ENCODE assay signal across 8 mouse cellular contexts in genomic region chr4:132884844-132885374, GRCm38 (mm10). TPM values are rescaled to one million over a fixed set of nuclear protein-coding genes. Genes with fewer than 3 reads are reported as not detected.
DNase-seq lines count a peak whose midpoint lies in the region; ATAC-seq and TF ChIP-seq lines count a peak whose summit lies in the region.

No protein-coding gene starts in this region.

- H3K27me3 ChIP-seq in G1E (ENCODE audit: insufficient read depth, low read length) = 0 out of 2 replicates have a peak, but pooled peaks cover 2% of the 10 kb centered on the region
- H3K27me3 ChIP-seq in heart, embryonic 16.5 days (ENCODE audit: control insufficient read depth, insufficient read depth, low read length) = no peaks in the 10 kb centered on the region
- no peaks in the 10 kb centered on the region for H3K27me3 ChIP-seq in liver, embryonic 13.5 days

- H3K36me3 ChIP-seq in G1E (replicated peaks) = peaks cover 25% of the 10 kb centered on the region
- H3K36me3 ChIP-seq in heart, embryonic 16.5 days (ENCODE audit: control insufficient read depth, insufficient read depth) = no peaks in the 10 kb centered on the region
- H3K36me3 ChIP-seq in liver, embryonic 13.5 days = peaks cover 8% of the 10 kb centered on the region

- no peaks in the 10 kb centered on the region for H3K9me3 ChIP-seq in G1E (replicated peaks)
- no peaks in the 10 kb centered on the region for H3K9me3 ChIP-seq in heart, embryonic 16.5 days (replicated peaks; ENCODE audit: control insufficient read depth, low read length)
- H3K9me3 ChIP-seq in liver, embryonic 13.5 days (replicated peaks) = no peaks in the 10 kb centered on the region

- DNase-seq in embryo, embryonic 10 days (ENCODE audit: low spot score) = peak; percentile 10
- no peak for DNase-seq in embryo, embryonic 9.5 days (ENCODE audit: extremely low spot score)
- peak; percentile 8 for DNase-seq in G1E (ENCODE audit: low spot score)
- no peak for DNase-seq in liver, embryonic 13.5 days
- DNase-seq in cerebellum, adult 8-10 months = no peak
- no peak for DNase-seq in right cerebral cortex, postnatal 4 days

- H3K4me1 ChIP-seq in G1E (ENCODE audit: insufficient read depth, low read depth, low read length) = peaks cover 38% of the 10 kb centered on the region
- peaks cover 19% of the 10 kb centered on the region for H3K4me1 ChIP-seq in heart, embryonic 16.5 days (ENCODE audit: control insufficient read depth, insufficient read depth, low read length)
- peaks cover 38% of the 10 kb centered on the region for H3K4me1 ChIP-seq in liver, embryonic 13.5 days (replicated peaks)
- H3K4me1 ChIP-seq in olfactory bulb, adult 2 months (ENCODE audit: control insufficient read depth, insufficient read depth, low read length) = no peaks in the 10 kb centered on the region

- no peak for TF ChIP-seq POLR2A in olfactory bulb, adult 2 months (IDR thresholded peaks at IDR 0.05; ENCODE audit: insufficient read depth, low read depth, low read length)

- H3K4me2 ChIP-seq in heart, embryonic 16.5 days (ENCODE audit: low read depth, low read length) = peak overlapping the region; percentile 95
- peak overlapping the region; percentile 96 for H3K4me2 ChIP-seq in liver, embryonic 13.5 days

- H3K27ac ChIP-seq in heart, embryonic 16.5 days (ENCODE audit: low read length) = peak overlapping the region; percentile 83
- peak overlapping the region; percentile 91 for H3K27ac ChIP-seq in liver, embryonic 13.5 days
- H3K27ac ChIP-seq in olfactory bulb, adult 2 months (ENCODE audit: insufficient read depth, low read depth, low read length) = no peak overlapping the region

- 10% methylated on average over 9 of the region's 9 CpGs for WGBS in heart, embryonic 16.5 days
- 9% methylated on average over 9 of the region's 9 CpGs for WGBS in liver, embryonic 13.5 days (ENCODE audit: insufficient replicate concordance)
- WGBS in olfactory bulb, adult 2 months = 6% methylated on average over 9 of the region's 9 CpGs

- no peak for TF ChIP-seq CTCF in G1E (IDR thresholded peaks at IDR 0.05; ENCODE audit: low read depth, low read length)
- TF ChIP-seq CTCF in olfactory bulb, adult 2 months (IDR thresholded peaks at IDR 0.05; ENCODE audit: insufficient read depth, low read depth, low read length) = no peak

- peak overlapping the region; percentile 93 for H3K9ac ChIP-seq in heart, embryonic 16.5 days (ENCODE audit: low read length)
- H3K9ac ChIP-seq in liver, embryonic 13.5 days = peak overlapping the region; percentile 97

- ATAC-seq in G1E (ENCODE audit: extremely low read depth, insufficient number of reproducible peaks, low FRiP score, poor library complexity, severe bottlenecking) = no peak
- no peak; the same call in 1 of the 2 replicates for ATAC-seq in heart, embryonic 16.5 days (replicated peaks; ENCODE audit: extremely low read depth, insufficient read depth, low FRiP score)
- ATAC-seq in liver, embryonic 13.5 days (ENCODE audit: low read depth) = peak; percentile 1; the same call in 1 of the 2 replicates

- peak overlapping the region; percentile 95 for H3K4me3 ChIP-seq in G1E (ENCODE audit: low read depth, low read length)
- H3K4me3 ChIP-seq in heart, embryonic 16.5 days (ENCODE audit: low read length) = peak overlapping the region; percentile 86
- H3K4me3 ChIP-seq in liver, embryonic 13.5 days (replicated peaks) = peak overlapping the region; percentile 96
- H3K4me3 ChIP-seq in olfactory bulb, adult 2 months (ENCODE audit: insufficient read depth, low read depth, low read length) = peak overlapping the region; percentile 85

RNA-seq across cellular contexts. Expression of gene Stx12, which starts 0.6 kb away (rescaled TPM):
- total RNA-seq in G1E (2014; fragmentation: Nextera tagmentation) (34.8 and 36.9 TPM in 2 replicates), G1E (2017) (35.2 and 39.6 TPM in 2 replicates)
- polyA plus RNA-seq in G1E (2012) = 6.6 and 6.7 TPM in 2 replicates
- polyA plus RNA-seq in heart, embryonic 16.5 days (2015; fragmentation: Nextera tagmentation; extraction: Ambion mirVana) = 53.5 and 56.9 TPM in 2 replicates
- polyA plus RNA-seq in liver, embryonic 13.5 days (2015; fragmentation: Nextera tagmentation; extraction: Ambion mirVana) = 17.6 and 20.5 TPM in 2 replicates
- polyA plus RNA-seq in olfactory bulb, adult 2 months (2012; ENCODE audit: insufficient read depth, insufficient read length, low replicate concordance, missing spikeins) = not detected in 2 replicates

RNA-seq across cellular contexts. Expression of gene Fam76a, which starts 37.4 kb away (rescaled TPM):
- total RNA-seq in G1E (2014; fragmentation: Nextera tagmentation) (24.2 and 25.9 TPM in 2 replicates), G1E (2017) (28.3 and 39.8 TPM in 2 replicates)
- 15.4 and 16.2 TPM in 2 replicates for polyA plus RNA-seq in G1E (2012)
- 41.5 and 46.2 TPM in 2 replicates for polyA plus RNA-seq in heart, embryonic 16.5 days (2015; fragmentation: Nextera tagmentation; extraction: Ambion mirVana)
- polyA plus RNA-seq in liver, embryonic 13.5 days (2015; fragmentation: Nextera tagmentation; extraction: Ambion mirVana) = 25.1 and 25.9 TPM in 2 replicates
- not detected in 2 replicates for polyA plus RNA-seq in olfactory bulb, adult 2 months (2012; ENCODE audit: insufficient read depth, insufficient read length, low replicate concordance, missing spikeins)

RNA-seq across cellular contexts. Expression of gene Ppp1r8, which starts 41.9 kb away (rescaled TPM):
- 52.9 and 58.8 TPM in 2 replicates for total RNA-seq in G1E (2014; fragmentation: Nextera tagmentation)
- 69.7 and 73.5 TPM in 2 replicates for total RNA-seq in G1E (2017)
- polyA plus RNA-seq in G1E (2012) = 42.8 and 52.6 TPM in 2 replicates
- 37.1 and 42.9 TPM in 2 replicates for polyA plus RNA-seq in heart, embryonic 16.5 days (2015; fragmentation: Nextera tagmentation; extraction: Ambion mirVana)
- polyA plus RNA-seq in liver, embryonic 13.5 days (2015; fragmentation: Nextera tagmentation; extraction: Ambion mirVana) = 29.9 and 32.1 TPM in 2 replicates
- not detected in 2 replicates for polyA plus RNA-seq in olfactory bulb, adult 2 months (2012; ENCODE audit: insufficient read depth, insufficient read length, low replicate concordance, missing spikeins)

Comparison
In these comparisons a context has a peak if more than half of its experiments do, and no peak if none do; other contexts are left out.
1. DNase-seq: peak in embryo, embryonic 10 days (single experiment) and G1E (single experiment); none in embryo, embryonic 9.5 days (single experiment), liver, embryonic 13.5 days (single experiment), cerebellum, adult 8-10 months (single experiment) and right cerebral cortex, postnatal 4 days (single experiment).
2. RNA of gene Ppp1r8, which starts 41.9 kb away (polyA plus RNA-seq): 42.8 to 52.6 TPM in G1E, 37.1 to 42.9 TPM in heart, embryonic 16.5 days and 29.9 to 32.1 TPM in liver, embryonic 13.5 days; not detected in olfactory bulb, adult 2 months; every median in the first group is over 10 times any median in the second.
3. Peak in every context shown above with its lines, with median percentiles within 50 percentile points of each other: H3K4me3 ChIP-seq.